Mouse (Mus musculus) hematopoietic stem cell, adult 5-6 weeks (primary cell): ENCODE results near the gene Shisa9. TPM values are rescaled to one million over a fixed set of nuclear protein-coding genes. Genes with fewer than 3 reads are reported as not detected.
A peak's percentile ranks its signal among the peaks of the same experiment; 100 is the strongest.

Experiments
- ATAC-seq, 2 experiments: fragments of 125-278 bp in 1 of 2; replicated peaks in 1 of 2; 2 replicates each; pipeline ENCODE4 v1.8.0; 2016 to 2017; ENCODE audit warnings: inconsistent platforms in 2 of 2, mild to moderate bottlenecking in 2 of 2, moderate number of reproducible peaks in 2 of 2, low read depth in 1 of 2, moderate TSS enrichment in 1 of 2; ENCODE audit not compliant: low FRiP score in 2 of 2, poor library complexity in 2 of 2, severe bottlenecking in 2 of 2, insufficient read depth in 1 of 2, low TSS enrichment in 1 of 2
- total RNA-seq: library from RNA; stranded (forward); fragments of 172-1452, 232-1000 nt; gene quantifications from 2 replicates; pipeline ENCODE4 v1.2.3, GENCODE M21; 2017

The Shisa9 gene
- total RNA-seq, 1 experiment from 2014 or later = not detected

- no peak for ATAC-seq
Measured at GRCm38 (mm10) chr16:12032441-12032840, 48.5 kb downstream of the Shisa9 start.

DNA sequence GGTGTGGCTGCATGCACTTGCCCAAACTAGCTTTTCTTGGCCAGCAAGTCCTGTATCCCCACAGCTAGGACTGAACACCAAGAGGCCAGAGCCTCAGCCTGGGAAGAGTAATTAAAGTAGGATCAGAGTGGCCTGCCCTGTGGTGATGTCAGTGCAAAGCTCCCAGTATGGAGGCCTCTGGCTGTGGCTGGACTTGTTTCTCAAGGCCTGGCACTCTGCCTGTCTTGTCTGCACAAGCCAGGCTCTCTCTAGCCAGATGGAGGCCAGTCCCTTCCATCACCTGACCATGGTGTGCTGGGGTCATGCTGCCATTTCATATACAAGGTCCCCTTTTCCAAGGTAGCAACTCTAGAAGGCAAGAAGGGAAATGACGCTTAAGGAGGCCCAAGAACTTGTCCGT, 51.0 kb downstream of the Shisa9 start:
- no peak for ATAC-seq

DNA sequence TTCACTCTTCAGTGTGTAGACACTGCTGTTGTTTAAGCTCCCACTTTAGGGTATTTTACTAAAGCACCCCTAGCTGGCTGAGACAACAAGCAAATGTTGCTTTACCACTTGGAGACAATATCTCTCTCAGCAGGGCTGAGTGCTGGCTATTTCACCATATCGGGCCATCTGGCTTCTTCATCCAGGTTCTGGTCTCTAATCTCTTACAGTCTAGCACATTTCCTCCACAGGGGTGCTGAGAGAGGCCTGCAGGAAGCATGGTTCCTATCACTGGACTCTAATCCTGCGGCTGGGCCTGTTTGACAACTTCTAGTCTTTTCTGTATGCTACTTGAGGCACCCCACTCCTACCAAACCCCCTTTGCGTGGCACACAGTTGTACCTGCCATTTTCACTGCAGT, 51.7 kb downstream of the Shisa9 start:
- no peak for ATAC-seq

- ATAC-seq = no peak
Measured at GRCm38 (mm10) chr16:12040935-12041334, 57.0 kb downstream of the Shisa9 start.

DNA sequence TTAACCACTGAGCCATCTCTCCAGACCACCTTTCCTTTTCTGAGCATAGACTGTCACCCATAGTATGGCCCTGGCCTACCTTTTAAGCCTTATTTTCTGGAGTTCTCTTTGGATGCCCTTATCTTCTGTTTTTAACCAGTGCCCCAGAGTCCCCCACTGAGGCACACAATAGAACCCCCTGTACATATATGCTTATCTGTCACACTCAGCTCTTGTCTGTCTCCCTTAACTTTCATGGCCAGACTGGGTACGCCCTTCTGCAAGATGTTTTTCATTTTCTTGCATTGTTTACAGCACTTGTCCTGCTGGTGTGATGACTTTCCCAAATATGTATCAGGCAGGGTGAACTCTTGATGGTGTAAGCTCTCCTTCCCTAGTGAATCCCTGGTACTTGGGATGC, 68.1 kb downstream of the Shisa9 start:
- no peak for ATAC-seq

GRCm38 (mm10) chr16:12072573-12072972, 88.7 kb downstream of the Shisa9 start:
- no peak for ATAC-seq

GRCm38 (mm10) chr16:12076270-12076669, 92.4 kb downstream of the Shisa9 start:
- ATAC-seq = no peak

GRCm38 (mm10) chr16:12076700-12077099, 92.8 kb downstream of the Shisa9 start:
- no peak for ATAC-seq

DNA sequence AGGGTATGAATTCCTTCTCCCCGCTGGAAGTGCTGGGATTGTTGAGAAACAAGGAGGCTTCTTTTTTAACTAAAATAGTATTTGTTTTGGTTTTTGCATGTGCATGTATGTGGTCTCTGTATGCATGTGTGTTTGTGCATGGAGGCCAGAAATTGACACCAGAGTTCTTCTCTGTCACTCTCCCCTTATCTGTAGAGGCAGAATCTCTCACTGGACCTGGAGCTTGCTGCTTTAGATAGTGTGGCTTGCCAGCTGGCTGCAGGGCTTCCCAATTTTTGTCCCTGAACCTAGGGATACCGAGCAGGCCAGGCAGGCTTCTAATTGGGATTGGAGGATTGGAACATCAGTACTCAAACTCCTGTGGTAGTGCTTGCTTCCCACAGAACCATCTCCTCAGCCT, 99.2 kb downstream of the Shisa9 start:
- no peak for ATAC-seq

DNA sequence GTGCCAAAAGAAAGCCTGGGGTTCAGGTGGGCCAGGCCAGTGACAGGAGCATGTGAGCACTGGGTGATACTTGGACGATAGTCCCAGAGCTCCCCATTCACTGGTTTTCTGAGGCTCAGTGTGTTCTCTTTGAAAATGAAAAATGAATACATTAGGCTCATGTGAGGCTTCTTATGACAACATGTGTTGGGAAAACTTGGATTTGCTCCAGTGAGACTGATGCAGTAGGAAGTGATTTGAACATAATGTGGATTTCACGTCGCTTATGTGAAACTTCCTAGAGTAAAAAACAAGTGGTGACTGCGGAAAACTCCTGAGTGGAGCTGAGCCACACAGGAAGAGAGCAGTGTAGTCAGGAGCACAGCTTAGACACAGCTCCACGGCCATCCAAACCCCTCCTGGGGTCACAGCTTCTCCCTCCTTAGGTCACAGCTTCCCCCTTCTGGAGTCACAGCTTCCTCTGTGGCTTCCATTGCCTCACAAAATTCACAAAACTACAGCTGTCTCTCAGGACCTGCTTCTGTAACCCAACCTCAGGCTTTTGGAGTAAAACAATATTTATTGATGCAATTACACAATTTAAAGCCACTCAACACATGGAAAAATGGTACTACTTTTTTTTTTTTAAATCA, 106.8 kb downstream of the Shisa9 start:
- peak; percentile 27 to 66; a peak in 2 of 4 replicates for ATAC-seq

- ATAC-seq = no peak
Measured at GRCm38 (mm10) chr16:12093253-12093652, 109.3 kb downstream of the Shisa9 start.

DNA sequence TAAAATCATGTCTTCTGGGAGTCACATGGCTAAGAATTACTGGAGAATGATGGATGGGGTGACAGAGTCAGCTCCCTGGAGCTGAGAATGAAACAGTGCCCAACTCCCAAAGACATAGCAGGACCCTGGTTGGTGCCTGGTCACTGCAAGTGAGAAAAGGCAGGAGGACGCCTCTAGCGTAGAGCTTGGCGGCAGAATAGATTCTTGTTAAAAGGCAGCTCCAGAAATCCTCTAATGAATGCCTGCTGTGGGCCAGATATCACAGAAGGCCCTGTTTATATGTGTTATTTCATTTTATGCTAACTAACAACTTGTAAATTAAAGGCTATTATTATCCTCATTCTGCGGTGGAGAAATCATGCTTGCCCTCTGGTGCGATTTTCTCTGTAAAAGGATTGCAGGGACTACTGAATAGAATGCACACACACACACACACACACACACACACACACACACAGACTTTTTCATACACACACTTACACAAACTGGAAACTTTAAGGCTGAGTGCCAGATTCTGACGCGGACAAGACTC, 110.9 kb downstream of the Shisa9 start:
- no peak for ATAC-seq

DNA sequence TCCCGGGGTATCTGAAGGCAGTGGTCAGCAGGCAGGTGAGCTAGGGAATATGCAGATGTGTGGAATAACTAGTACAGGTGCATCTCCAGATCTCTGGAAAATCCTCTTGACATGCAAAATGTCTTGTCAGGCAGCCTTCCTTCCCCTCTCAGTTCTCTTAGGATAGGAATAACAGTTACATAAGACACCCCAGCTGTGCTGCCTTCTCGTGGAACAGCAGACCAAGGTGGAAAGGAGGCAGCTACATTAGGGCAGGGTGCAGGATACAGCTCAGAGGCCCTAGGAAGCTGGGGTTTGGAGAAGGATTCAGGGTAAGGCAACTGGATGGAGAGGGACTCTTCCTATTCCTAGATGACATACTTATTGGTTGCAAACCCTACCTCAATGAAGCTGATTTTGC, 111.5 kb downstream of the Shisa9 start:
- ATAC-seq = no peak

GRCm38 (mm10) chr16:12108436-12108835, 124.5 kb downstream of the Shisa9 start:
- ATAC-seq = no peak

- no peak for ATAC-seq
Measured at GRCm38 (mm10) chr16:12110851-12111437, 127.0 kb downstream of the Shisa9 start.

- no peak for ATAC-seq
Measured at GRCm38 (mm10) chr16:12114396-12114795, 130.5 kb downstream of the Shisa9 start.

- ATAC-seq = no peak
Measured at GRCm38 (mm10) chr16:12115040-12115856, 131.3 kb downstream of the Shisa9 start.

DNA sequence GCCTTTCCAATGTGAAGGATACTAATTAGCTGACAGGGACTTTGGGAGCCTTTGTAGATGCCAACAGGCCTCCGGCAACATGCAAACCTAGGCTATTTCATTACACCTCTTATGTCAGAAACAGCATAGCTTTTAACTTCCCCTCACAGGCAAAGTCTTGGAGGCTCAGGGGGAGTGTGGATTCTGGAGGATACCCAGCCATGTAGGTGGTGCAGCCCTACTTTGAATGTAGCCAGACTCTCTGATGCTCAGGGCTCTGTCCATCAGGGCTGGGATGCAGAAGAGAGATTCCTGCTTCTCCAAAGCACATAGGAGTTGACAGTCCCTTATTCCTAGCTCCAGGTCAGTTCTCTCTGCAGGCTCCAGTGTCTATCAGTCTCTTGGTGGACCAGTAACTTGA, 133.0 kb downstream of the Shisa9 start:
- ATAC-seq = no peak
